Mouse (Mus musculus): Measurements from ENCODE around the gene Nub1. TPM values are rescaled to one million over a fixed set of nuclear protein-coding genes. Genes with fewer than 3 reads are reported as not detected.

The Nub1 gene
- polyA plus RNA-seq, 1 experiment from 2014 or later = 48.5 TPM

DNA sequence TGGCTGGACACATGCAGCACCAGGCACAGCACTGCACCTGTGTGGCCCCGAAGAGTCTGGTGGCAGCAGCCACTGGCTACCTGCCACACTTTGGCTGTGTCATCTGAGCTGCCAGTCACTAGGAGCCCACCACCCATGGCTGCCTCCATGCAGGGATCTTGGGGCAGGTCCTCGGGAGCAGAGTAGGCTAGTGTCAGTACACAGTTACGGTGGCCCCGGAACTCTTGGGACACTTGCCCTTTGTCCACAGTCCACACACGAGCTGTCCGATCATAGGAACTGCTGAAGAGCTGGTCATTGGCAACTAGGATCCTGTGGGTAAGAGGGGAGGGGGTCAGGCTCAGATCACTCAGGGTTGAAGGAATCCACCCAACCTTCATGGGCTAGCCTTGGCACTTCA, 32.7 kb downstream of the Nub1 start:
- WGBS = 90% methylated on average over 6 of the region's 6 CpGs
- ATAC-seq (ENCODE audit: low FRiP score) (no peak), DNase-seq (ENCODE audit: low spot score) (no peak)

DNA sequence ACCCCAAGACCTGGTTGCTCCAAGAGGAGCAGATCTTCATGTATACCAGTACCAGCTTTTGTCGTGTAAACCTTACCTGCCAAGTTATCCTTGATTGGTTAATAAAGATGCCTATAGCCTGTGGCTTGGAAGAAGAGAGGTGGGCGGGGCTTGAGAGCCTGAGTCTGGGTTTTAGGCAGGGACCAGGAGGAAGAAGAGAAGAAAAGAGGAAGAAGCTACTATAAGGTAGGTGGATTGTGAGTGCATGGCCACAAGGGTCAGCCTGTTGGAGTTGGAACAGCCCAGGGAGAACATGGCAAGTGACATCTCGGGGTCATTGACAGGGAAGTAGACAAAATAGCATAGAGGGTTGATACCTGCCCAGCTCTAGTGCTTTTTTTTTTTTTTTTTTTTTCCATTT, 34.5 kb downstream of the Nub1 start:
- no peak overlapping the region for H3K27ac ChIP-seq
- no peaks in the 10 kb centered on the region for H3K36me3 ChIP-seq (replicated peaks; ENCODE audit: control insufficient read depth, insufficient read depth)
- H3K9me3 ChIP-seq (ENCODE audit: control insufficient read depth, low read length) = no peaks in the 10 kb centered on the region
- H3K4me1 ChIP-seq (replicated peaks; ENCODE audit: control insufficient read depth, insufficient read depth, low read length) = 0 out of 2 replicates have a peak, but pooled peaks cover 7% of the 10 kb centered on the region
- no peak overlapping the region for H3K4me3 ChIP-seq (replicated peaks; ENCODE audit: low read length)
- no peak overlapping the region for H3K9ac ChIP-seq
- DNase-seq (ENCODE audit: low spot score) = no peak
- ATAC-seq (ENCODE audit: low FRiP score) = no peak
- H3K27me3 ChIP-seq (ENCODE audit: control insufficient read depth, insufficient read depth, low read length) = no peaks in the 10 kb centered on the region
- H3K4me2 ChIP-seq (replicated peaks) = no peak overlapping the region
- WGBS = 90% methylated on average over 3 of the region's 3 CpGs

More for the DNA sequence above, 32.7 kb downstream of the Nub1 start:
- Histone ChIP-seq H3K9me3 (ENCODE audit: control insufficient read depth, low read length) (no peaks in the 10 kb centered on the region), H3K4me1 (replicated peaks; ENCODE audit: control insufficient read depth, insufficient read depth, low read length) (no peaks in the 10 kb centered on the region), H3K27me3 (ENCODE audit: control insufficient read depth, insufficient read depth, low read length) (no peaks in the 10 kb centered on the region), H3K36me3 (replicated peaks; ENCODE audit: control insufficient read depth, insufficient read depth) (no peaks in the 10 kb centered on the region), H3K27ac (no peak overlapping the region), H3K9ac (no peak overlapping the region), H3K4me3 (replicated peaks; ENCODE audit: low read length) (no peak overlapping the region), H3K4me2 (replicated peaks) (no peak overlapping the region)

DNA sequence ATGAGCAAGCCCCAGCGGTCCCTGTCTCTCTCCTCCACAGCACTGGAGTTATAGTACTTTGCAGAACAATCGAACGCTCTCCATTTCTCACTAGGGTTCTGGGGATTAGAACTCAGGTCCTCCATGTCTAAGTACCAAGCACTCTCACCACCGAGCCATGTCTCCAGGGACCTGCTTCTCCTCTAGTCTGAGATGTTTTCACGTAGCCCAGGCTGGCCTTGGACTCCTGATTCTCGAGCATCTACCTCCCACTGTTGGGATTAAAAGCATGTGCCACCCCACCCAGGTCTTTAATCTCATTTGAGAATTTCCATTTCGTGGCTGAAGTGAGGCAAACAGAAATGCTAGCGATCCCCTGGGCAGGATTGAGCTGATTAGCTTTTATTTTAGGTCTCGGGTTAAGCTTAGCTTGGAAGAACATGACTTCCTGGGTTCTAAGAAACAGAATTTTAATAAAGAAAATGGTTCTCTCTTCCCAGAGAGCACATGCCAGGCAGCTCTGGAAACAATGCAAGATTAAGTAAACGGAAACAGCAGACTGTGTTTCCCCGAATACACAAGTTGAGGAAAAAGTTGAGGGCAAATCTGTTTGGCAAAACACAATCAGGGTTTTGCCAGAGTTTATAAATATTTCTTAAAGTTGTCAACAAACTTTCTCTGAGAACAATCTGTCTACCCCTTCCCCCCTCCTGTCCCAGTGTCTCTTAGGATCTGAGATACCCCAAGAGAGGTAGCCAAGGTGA, 38.4 kb downstream of the Nub1 start:
- ATAC-seq (ENCODE audit: low FRiP score) = no peak
- H3K4me1 ChIP-seq (replicated peaks; ENCODE audit: control insufficient read depth, insufficient read depth, low read length) = 0 out of 2 replicates have a peak, but pooled peaks cover 7% of the 10 kb centered on the region
- 75% methylated on average over 11 of the region's 11 CpGs for WGBS
- no peak for DNase-seq (ENCODE audit: low spot score)
- no peaks in the 10 kb centered on the region for H3K9me3 ChIP-seq (ENCODE audit: control insufficient read depth, low read length)
- H3K4me2 ChIP-seq (replicated peaks) = no peak overlapping the region
- H3K27ac ChIP-seq = no peak overlapping the region
- H3K27me3 ChIP-seq (ENCODE audit: control insufficient read depth, insufficient read depth, low read length) = 0 out of 2 replicates have a peak, but pooled peaks cover 5% of the 10 kb centered on the region
- H3K4me3 ChIP-seq (replicated peaks; ENCODE audit: low read length) = no peak overlapping the region
- no peak overlapping the region for H3K9ac ChIP-seq
- no peaks in the 10 kb centered on the region for H3K36me3 ChIP-seq (replicated peaks; ENCODE audit: control insufficient read depth, insufficient read depth)

DNA sequence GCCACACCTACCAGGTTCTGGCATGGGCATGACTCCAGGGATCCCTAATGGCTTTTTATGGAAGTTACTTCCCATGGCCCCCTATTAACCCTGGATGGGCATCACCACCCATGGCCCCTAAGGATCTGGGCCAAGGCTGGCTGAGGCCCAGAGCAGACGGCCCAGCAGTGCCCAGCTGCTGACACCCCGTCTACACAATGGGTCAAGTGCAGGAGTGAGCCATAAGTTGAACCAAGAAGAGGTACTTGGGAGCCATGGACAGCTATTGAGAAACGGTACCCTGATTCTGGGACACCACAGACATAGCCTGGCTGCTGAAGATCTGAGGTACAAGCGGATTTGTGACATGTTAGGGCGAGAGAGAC, 38.9 kb downstream of the Nub1 start:
- Histone ChIP-seq H3K9ac (no peak overlapping the region), H3K4me2 (replicated peaks) (no peak overlapping the region), H3K27me3 (ENCODE audit: control insufficient read depth, insufficient read depth, low read length) (peaks cover 10% of the 10 kb centered on the region), H3K27ac (peak overlapping the region; percentile 2; the same call in 1 of the 2 replicates), H3K4me1 (replicated peaks; ENCODE audit: control insufficient read depth, insufficient read depth, low read length) (0 out of 2 replicates have a peak, but pooled peaks cover 7% of the 10 kb centered on the region), H3K4me3 (replicated peaks; ENCODE audit: low read length) (no peak overlapping the region), H3K36me3 (replicated peaks; ENCODE audit: control insufficient read depth, insufficient read depth) (no peaks in the 10 kb centered on the region), H3K9me3 (ENCODE audit: control insufficient read depth, low read length) (no peaks in the 10 kb centered on the region)
- WGBS = 79% methylated on average over 5 of the region's 5 CpGs
- DNase-seq (ENCODE audit: low spot score) (no peak), ATAC-seq (ENCODE audit: low FRiP score) (no peak)

DNA sequence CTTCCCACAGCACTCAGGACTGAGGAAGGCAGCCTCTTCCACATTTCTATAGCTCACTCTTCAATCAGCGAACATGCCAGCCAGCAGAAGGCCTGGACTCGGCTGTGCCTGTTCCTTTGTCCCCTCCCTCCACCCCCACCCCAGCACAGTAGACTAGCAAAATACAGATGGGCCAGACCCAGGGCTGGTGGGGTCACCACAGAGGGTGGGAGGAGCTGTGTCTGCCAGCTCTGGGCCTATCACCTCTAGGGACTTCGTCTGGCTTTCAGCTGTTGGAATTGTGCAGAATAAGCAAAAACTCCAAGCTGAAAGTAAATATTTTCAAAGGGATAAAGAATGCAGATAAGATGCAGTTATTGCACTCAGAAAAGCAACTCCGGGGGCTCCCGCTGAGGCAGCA, 39.5 kb downstream of the Nub1 start:
- Histone ChIP-seq H3K9ac (no peak overlapping the region), H3K9me3 (ENCODE audit: control insufficient read depth, low read length) (no peaks in the 10 kb centered on the region), H3K4me1 (replicated peaks; ENCODE audit: control insufficient read depth, insufficient read depth, low read length) (0 out of 2 replicates have a peak, but pooled peaks cover 9% of the 10 kb centered on the region), H3K4me2 (replicated peaks) (no peak overlapping the region), H3K27ac (peak overlapping the region; percentile 2; the same call in 1 of the 2 replicates), H3K27me3 (ENCODE audit: control insufficient read depth, insufficient read depth, low read length) (peaks cover 16% of the 10 kb centered on the region), H3K36me3 (replicated peaks; ENCODE audit: control insufficient read depth, insufficient read depth) (no peaks in the 10 kb centered on the region), H3K4me3 (replicated peaks; ENCODE audit: low read length) (no peak overlapping the region)
- peak; percentile 62; the same call in 1 of the 2 replicates for ATAC-seq (ENCODE audit: low FRiP score)
- 48% methylated on average over 5 of the region's 5 CpGs for whole genome bisulfite sequencing
- DNase-seq (ENCODE audit: low spot score) = no peak

DNA sequence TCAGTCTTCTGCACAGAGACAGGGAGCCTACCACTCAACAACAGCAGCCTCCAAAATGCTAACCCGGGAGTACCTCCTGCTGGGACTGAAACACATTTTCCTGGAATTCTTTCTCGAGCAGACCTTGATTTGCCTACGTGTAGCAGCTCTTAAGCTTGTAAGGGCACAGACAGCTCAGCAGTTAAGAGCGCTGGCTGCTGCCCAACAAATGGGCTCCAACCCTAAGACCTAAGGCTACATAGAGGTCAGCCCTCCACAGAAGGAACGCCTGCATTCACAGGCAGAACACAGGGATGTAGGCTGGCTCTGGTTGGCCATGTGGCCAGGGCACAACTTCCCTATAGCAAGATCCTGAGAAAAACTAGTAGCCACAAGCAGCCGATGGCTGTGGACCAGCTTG, 40.6 kb downstream of the Nub1 start:
- Histone ChIP-seq H3K27ac (peak overlapping the region; percentile 20; the same call in 1 of the 2 replicates), H3K27me3 (ENCODE audit: control insufficient read depth, insufficient read depth, low read length) (peaks cover 26% of the 10 kb centered on the region), H3K9ac (no peak overlapping the region), H3K4me1 (replicated peaks; ENCODE audit: control insufficient read depth, insufficient read depth, low read length) (peaks cover 17% of the 10 kb centered on the region; the same call in 1 of the 2 replicates), H3K36me3 (replicated peaks; ENCODE audit: control insufficient read depth, insufficient read depth) (no peaks in the 10 kb centered on the region), H3K4me3 (replicated peaks; ENCODE audit: low read length) (no peak overlapping the region), H3K9me3 (ENCODE audit: control insufficient read depth, low read length) (no peaks in the 10 kb centered on the region), H3K4me2 (replicated peaks) (no peak overlapping the region)
- WGBS = 70% methylated on average over 6 of the region's 6 CpGs
- ATAC-seq (ENCODE audit: low FRiP score) = no peak
- no peak for DNase-seq (ENCODE audit: low spot score)

DNA sequence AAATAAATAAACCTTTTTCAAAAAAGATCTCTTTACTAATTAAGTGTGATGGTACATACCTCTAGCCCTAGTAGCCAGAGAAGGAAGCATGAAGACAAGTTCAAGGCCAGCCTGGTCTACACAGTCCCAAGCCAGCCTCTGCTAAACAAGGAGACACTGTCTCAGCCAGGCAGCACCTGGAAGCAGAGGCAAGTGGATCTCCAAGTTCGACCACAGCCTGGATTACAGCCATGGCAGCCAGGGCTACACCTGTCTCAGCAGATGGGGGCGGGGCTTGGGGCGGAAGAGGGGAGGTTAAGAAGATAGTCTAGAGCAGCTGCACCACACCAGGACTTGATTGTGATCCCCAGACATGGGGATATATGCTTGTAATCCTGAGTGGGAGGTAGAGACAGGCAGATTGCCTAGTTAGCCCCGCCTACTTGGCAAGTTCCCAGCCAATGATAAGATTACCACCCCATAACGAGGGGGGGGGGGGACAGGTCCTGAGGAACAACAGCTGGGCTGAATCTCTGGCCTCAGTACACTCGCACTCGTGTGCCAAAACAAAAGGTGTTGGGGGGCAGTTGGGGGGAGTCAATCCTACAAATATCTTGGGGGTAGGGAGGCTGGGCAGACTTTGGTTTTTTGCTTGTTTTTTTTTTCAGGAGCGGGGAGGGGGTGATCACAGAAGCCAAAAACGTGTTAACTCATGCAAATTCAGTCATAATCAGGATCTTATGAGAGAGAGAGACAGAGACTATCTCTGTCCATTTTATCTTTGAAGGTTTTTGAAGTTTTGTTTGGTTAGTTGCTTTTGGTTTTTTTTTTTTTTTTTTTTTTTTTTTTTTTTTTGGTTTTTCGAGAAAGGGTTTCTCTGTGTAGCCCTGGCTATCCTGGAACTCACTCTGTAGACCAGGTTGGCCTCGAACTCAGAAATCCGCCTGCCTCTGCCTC, 41.8 kb downstream of the Nub1 start:
- H3K4me3 ChIP-seq (replicated peaks; ENCODE audit: low read length) = no peak overlapping the region
- H3K27me3 ChIP-seq (ENCODE audit: control insufficient read depth, insufficient read depth, low read length) = peaks cover 36% of the 10 kb centered on the region
- H3K27ac ChIP-seq = no peak overlapping the region
- no peaks in the 10 kb centered on the region for H3K9me3 ChIP-seq (ENCODE audit: control insufficient read depth, low read length)
- no peaks in the 10 kb centered on the region for H3K36me3 ChIP-seq (replicated peaks; ENCODE audit: control insufficient read depth, insufficient read depth)
- peaks cover 17% of the 10 kb centered on the region; the same call in 1 of the 2 replicates for H3K4me1 ChIP-seq (replicated peaks; ENCODE audit: control insufficient read depth, insufficient read depth, low read length)
- no peak overlapping the region for H3K4me2 ChIP-seq (replicated peaks)
- DNase-seq (ENCODE audit: low spot score) (no peak), ATAC-seq (ENCODE audit: low FRiP score) (no peak)
- 71% methylated on average over 12 of the region's 12 CpGs for WGBS
- H3K9ac ChIP-seq = no peak overlapping the region

DNA sequence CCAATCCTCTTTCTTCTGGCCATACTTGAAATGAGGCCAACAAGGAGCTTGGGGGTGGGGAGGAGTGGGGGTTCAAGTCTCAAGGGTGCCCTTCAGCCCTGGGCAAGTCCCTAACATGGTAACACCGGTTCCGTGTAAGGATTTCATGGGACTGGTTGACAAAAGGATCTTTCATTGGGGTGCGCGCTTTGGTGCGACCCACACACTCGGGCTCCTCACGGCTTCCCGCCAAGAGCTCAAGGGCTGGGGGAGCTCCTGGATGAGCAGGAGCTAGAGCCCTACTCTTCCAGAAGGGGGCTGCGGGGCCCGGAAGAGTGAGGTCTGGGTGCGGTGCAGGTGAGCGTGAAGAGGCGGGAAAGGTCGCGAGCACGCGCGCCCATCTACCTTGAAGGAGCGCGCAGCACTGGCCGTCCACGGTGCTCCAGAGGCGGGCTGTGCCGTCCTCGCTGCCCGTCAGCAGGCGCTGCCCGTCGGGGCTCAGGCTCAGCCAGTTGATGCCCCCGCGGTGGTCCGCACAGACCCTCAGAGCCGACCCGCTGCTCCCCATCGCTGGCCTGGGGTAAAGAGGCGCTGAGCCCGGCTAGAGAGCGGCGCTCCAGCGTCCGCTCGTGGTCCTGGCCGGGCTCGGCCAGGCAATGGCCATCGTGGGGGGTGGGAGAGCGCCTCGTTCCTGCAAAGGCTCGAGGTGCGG, 44.6 kb downstream of the Nub1 start:
- peak overlapping the region; percentile 24; the same call in 1 of the 2 replicates for H3K9ac ChIP-seq
- H3K9me3 ChIP-seq (ENCODE audit: control insufficient read depth, low read length) = no peaks in the 10 kb centered on the region
- under 1% methylated on average over 49 of the region's 49 CpGs for WGBS
- peak overlapping the region; percentile 33 for H3K4me3 ChIP-seq (replicated peaks; ENCODE audit: low read length)
- H3K27ac ChIP-seq = no peak overlapping the region
- H3K27me3 ChIP-seq (ENCODE audit: control insufficient read depth, insufficient read depth, low read length) = peaks cover 36% of the 10 kb centered on the region
- H3K36me3 ChIP-seq (replicated peaks; ENCODE audit: control insufficient read depth, insufficient read depth) = no peaks in the 10 kb centered on the region
- peak overlapping the region; percentile 63 for H3K4me2 ChIP-seq (replicated peaks)
- H3K4me1 ChIP-seq (replicated peaks; ENCODE audit: control insufficient read depth, insufficient read depth, low read length) = peaks cover 18% of the 10 kb centered on the region
- ATAC-seq (ENCODE audit: low FRiP score) = no peak
- no peak for DNase-seq (ENCODE audit: low spot score)

Measured in hindbrain, embryonic 14.5 days (tissue).